Mouse (Mus musculus) forebrain, embryonic 12.5 days (tissue): ENCODE measurements around the gene Sos1. TPM values are rescaled to one million over a fixed set of nuclear protein-coding genes. Genes with fewer than 3 reads are reported as not detected.

Source experiments
- ATAC-seq: fragments of 200-750 bp; cut with Nextera tagmentation; 2 replicates; pipeline ENCODE4 v1.8.0; 2017; ENCODE audit warnings: moderate TSS enrichment; ENCODE audit not compliant: low FRiP score
- H3K27ac ChIP-seq: fragments of 300-500 bp; sonication (generic); 2 replicates; pipeline ENCODE4 v1.5.1; 2016; ENCODE audit warnings: mild to moderate bottlenecking
- H3K27me3 ChIP-seq: fragments of 300-500 bp; sonication (generic); 2 replicates; pipeline ENCODE4 v1.6.1; 2016; ENCODE audit warnings: mild to moderate bottlenecking
- H3K36me3 ChIP-seq: fragments of 300-500 bp; sonication (generic); replicated peaks from 2 replicates; pipeline ENCODE4 v1.6.1; 2016; ENCODE audit warnings: mild to moderate bottlenecking
- H3K4me1 ChIP-seq: fragments of 300-500 bp; sonication (generic); 2 replicates; pipeline ENCODE4 v1.6.1; 2016
- H3K4me2 ChIP-seq: fragments of 300-500 bp; sonication (generic); 2 replicates; pipeline ENCODE4 v1.6.1; 2016; ENCODE audit warnings: mild to moderate bottlenecking, moderate library complexity
- H3K4me3 ChIP-seq: fragments of 300-500 bp; sonication (generic); replicated peaks from 2 replicates; pipeline ENCODE4 v1.5.1; 2016; ENCODE audit warnings: mild to moderate bottlenecking
- H3K9ac ChIP-seq: fragments of 300-500 bp; sonication (generic); 2 replicates; pipeline ENCODE4 v1.6.1; 2016; ENCODE audit warnings: mild to moderate bottlenecking
- H3K9me3 ChIP-seq: fragments of 300-500 bp; sonication (generic); 2 replicates; pipeline ENCODE4 v1.6.1; 2016
- WGBS: fragments of 180-500 bp; shearing (Covaris S2); methylation state at CpG from one replicate; pipeline ENCODE4 v1.1.7; 2016; 5-methylcytosine and 5-hydroxymethylcytosine counted together
- polyA plus RNA-seq: library from polyadenylated mRNA; unstranded; fragments of >200 nt; fragmentation: Nextera tagmentation; extraction: Ambion mirVana; gene quantifications from 2 replicates; pipeline ENCODE4 v1.2.1, GENCODE M21; 2016

The Sos1 gene
- polyA plus RNA-seq, 1 experiment from 2014 or later: 8.0 TPM

DNA sequence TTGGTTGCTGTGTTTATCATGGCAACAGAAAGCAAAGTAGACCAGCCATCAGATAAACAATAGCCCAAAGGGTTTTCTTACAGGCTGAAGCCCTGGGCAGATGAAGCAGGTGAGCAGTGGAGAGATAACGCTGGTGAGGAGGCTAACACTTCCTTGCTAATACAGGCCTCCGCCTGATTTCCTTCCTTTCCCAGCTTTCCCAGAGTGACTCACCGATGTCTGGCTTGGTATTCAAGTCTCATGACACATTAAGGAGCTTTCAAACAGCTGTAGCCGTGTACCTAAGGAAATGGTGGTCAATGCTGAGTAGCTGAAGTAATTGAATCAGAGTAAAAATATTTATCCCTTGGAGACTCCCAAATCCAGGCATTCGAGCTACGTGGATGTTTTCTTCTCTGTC lies 25.5 kb upstream of the Sos1 start:
- Histone ChIP-seq H3K4me1 (no peaks in the 10 kb centered on the region), H3K27ac (no peak overlapping the region), H3K4me2 (no peak overlapping the region), H3K9me3 (no peaks in the 10 kb centered on the region), H3K9ac (no peak overlapping the region), H3K4me3 (no peak overlapping the region), H3K36me3 (no peaks in the 10 kb centered on the region), H3K27me3 (no peaks in the 10 kb centered on the region)
- no peak for ATAC-seq
- 91% methylated on average over 6 of the region's 6 CpGs for WGBS

GRCm38 (mm10) chr17:80505342-80505741 lies 25.1 kb upstream of the Sos1 start:
- 87% methylated on average over 4 of the region's 4 CpGs for WGBS
- H3K4me3 ChIP-seq: no peak overlapping the region

DNA sequence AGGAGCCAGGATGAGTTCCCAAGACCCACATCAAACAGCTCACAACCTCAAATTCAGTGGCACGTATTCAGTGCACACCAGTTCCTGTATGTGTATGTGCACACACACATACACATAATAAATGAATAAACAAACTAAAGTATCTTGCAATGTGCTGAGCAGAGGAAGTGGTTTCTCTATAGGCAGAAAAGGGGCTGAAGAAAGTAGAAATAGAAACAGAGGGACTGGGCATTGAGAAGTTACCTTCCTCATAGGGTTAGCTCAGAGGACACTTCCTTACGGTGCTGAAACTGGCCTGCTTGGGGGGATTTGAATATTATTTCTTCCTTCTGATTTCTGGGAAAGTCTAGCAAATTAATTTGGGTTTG lies 21.5 kb upstream of the Sos1 start:
- WGBS: 86% methylated on average over 2 of the region's 2 CpGs
- Histone ChIP-seq H3K4me3 (no peak overlapping the region), H3K4me2 (no peak overlapping the region), H3K9me3 (no peaks in the 10 kb centered on the region), H3K4me1 (no peaks in the 10 kb centered on the region), H3K9ac (no peak overlapping the region), H3K36me3 (no peaks in the 10 kb centered on the region), H3K27ac (no peak overlapping the region), H3K27me3 (no peaks in the 10 kb centered on the region)
- ATAC-seq: no peak

More at GRCm38 (mm10) chr17:80505342-80505741, 25.1 kb upstream of the Sos1 start:
- H3K27me3 ChIP-seq: no peaks in the 10 kb centered on the region
- no peaks in the 10 kb centered on the region for H3K4me1 ChIP-seq
- no peak overlapping the region for H3K9ac ChIP-seq
- ATAC-seq: no peak
- no peaks in the 10 kb centered on the region for H3K9me3 ChIP-seq
- no peaks in the 10 kb centered on the region for H3K36me3 ChIP-seq
- no peak overlapping the region for H3K4me2 ChIP-seq
- H3K27ac ChIP-seq: no peak overlapping the region

- Histone ChIP-seq H3K27me3 (no peaks in the 10 kb centered on the region), H3K4me3 (no peak overlapping the region), H3K36me3 (no peaks in the 10 kb centered on the region), H3K4me2 (no peak overlapping the region), H3K9ac (no peak overlapping the region), H3K4me1 (no peaks in the 10 kb centered on the region), H3K9me3 (no peaks in the 10 kb centered on the region), H3K27ac (no peak overlapping the region)
- 72% methylated on average over 5 of the region's 5 CpGs for WGBS
- ATAC-seq: no peak
Observed at GRCm38 (mm10) chr17:80501037-80501804, 21.0 kb upstream of the Sos1 start.

GRCm38 (mm10) chr17:80500025-80500424 lies 19.8 kb upstream of the Sos1 start:
- Histone ChIP-seq H3K36me3 (no peaks in the 10 kb centered on the region), H3K27ac (no peak overlapping the region), H3K4me2 (no peak overlapping the region), H3K9ac (no peak overlapping the region), H3K4me1 (no peaks in the 10 kb centered on the region), H3K9me3 (no peaks in the 10 kb centered on the region), H3K27me3 (no peaks in the 10 kb centered on the region), H3K4me3 (no peak overlapping the region)
- 82% methylated on average over 4 of the region's 4 CpGs for WGBS
- no peak for ATAC-seq

- no peaks in the 10 kb centered on the region for H3K4me1 ChIP-seq
- 67% methylated on average over 11 of the region's 11 CpGs for WGBS
- H3K27ac ChIP-seq: no peak overlapping the region
- no peak for ATAC-seq
- no peak overlapping the region for H3K9ac ChIP-seq
- H3K9me3 ChIP-seq: no peaks in the 10 kb centered on the region
- no peaks in the 10 kb centered on the region for H3K36me3 ChIP-seq
- H3K4me3 ChIP-seq: no peak overlapping the region
- no peaks in the 10 kb centered on the region for H3K27me3 ChIP-seq
- no peak overlapping the region for H3K4me2 ChIP-seq
Observed at GRCm38 (mm10) chr17:80498600-80499268, 18.5 kb upstream of the Sos1 start.

DNA sequence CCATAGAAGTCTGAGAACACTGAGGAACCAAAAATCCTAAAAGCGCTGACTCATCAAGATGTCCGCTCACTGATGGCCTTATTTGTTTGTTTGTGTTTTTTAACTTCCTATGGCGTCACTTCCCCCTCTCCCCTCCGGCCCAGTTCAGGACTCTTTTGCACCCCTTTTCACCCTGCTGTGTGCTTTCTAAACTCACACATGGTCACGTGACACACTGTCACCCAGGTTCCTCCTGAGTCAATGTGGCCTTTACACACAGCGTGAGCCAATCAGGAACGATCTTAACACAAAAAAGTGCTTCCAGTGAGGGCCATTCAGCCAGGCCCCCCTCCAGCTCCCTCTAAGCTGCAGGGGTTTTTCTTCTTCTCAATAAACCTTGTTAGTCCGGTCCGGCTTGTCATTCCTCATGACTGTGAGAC lies 16.9 kb upstream of the Sos1 start:
- ATAC-seq: no peak
- H3K9me3 ChIP-seq: no peaks in the 10 kb centered on the region
- no peak overlapping the region for H3K27ac ChIP-seq
- WGBS: 33% methylated on average over 9 of the region's 9 CpGs
- no peaks in the 10 kb centered on the region for H3K36me3 ChIP-seq
- H3K4me2 ChIP-seq: no peak overlapping the region
- H3K4me3 ChIP-seq: no peak overlapping the region
- H3K4me1 ChIP-seq: no peaks in the 10 kb centered on the region
- H3K27me3 ChIP-seq: no peaks in the 10 kb centered on the region
- H3K9ac ChIP-seq: no peak overlapping the region

GRCm38 (mm10) chr17:80496607-80497170 lies 16.4 kb upstream of the Sos1 start:
- Histone ChIP-seq H3K27me3 (no peaks in the 10 kb centered on the region), H3K36me3 (no peaks in the 10 kb centered on the region), H3K9ac (no peak overlapping the region), H3K27ac (no peak overlapping the region), H3K4me2 (no peak overlapping the region), H3K9me3 (no peaks in the 10 kb centered on the region), H3K4me1 (no peaks in the 10 kb centered on the region), H3K4me3 (no peak overlapping the region)
- WGBS: 87% methylated on average over 8 of the region's 8 CpGs
- no peak for ATAC-seq

- H3K36me3 ChIP-seq: no peaks in the 10 kb centered on the region
- H3K27me3 ChIP-seq: no peaks in the 10 kb centered on the region
- ATAC-seq: no peak
- no peak overlapping the region for H3K4me3 ChIP-seq
- WGBS: 79% methylated on average over 6 of the region's 6 CpGs
- no peak overlapping the region for H3K4me2 ChIP-seq
- no peaks in the 10 kb centered on the region for H3K4me1 ChIP-seq
- no peak overlapping the region for H3K9ac ChIP-seq
- H3K27ac ChIP-seq: no peak overlapping the region
- H3K9me3 ChIP-seq: no peaks in the 10 kb centered on the region
Observed at GRCm38 (mm10) chr17:80496185-80496584, 15.9 kb upstream of the Sos1 start.

GRCm38 (mm10) chr17:80493891-80494290 lies 13.6 kb upstream of the Sos1 start:
- H3K9ac ChIP-seq: no peak overlapping the region
- no peak overlapping the region for H3K27ac ChIP-seq
- H3K27me3 ChIP-seq: no peaks in the 10 kb centered on the region
- H3K4me3 ChIP-seq: no peak overlapping the region
- no peak for ATAC-seq
- 82% methylated on average over 1 of the region's 1 CpGs for WGBS
- no peaks in the 10 kb centered on the region for H3K36me3 ChIP-seq
- no peaks in the 10 kb centered on the region for H3K4me1 ChIP-seq
- no peak overlapping the region for H3K4me2 ChIP-seq
- no peaks in the 10 kb centered on the region for H3K9me3 ChIP-seq

- Histone ChIP-seq H3K36me3 (no peaks in the 10 kb centered on the region), H3K4me2 (no peak overlapping the region), H3K4me1 (no peaks in the 10 kb centered on the region), H3K9me3 (no peaks in the 10 kb centered on the region), H3K9ac (no peak overlapping the region), H3K4me3 (no peak overlapping the region), H3K27ac (no peak overlapping the region), H3K27me3 (no peaks in the 10 kb centered on the region)
- no peak for ATAC-seq
- 91% methylated on average over 4 of the region's 4 CpGs for WGBS
Observed at GRCm38 (mm10) chr17:80492811-80493210, 12.6 kb upstream of the Sos1 start.

DNA sequence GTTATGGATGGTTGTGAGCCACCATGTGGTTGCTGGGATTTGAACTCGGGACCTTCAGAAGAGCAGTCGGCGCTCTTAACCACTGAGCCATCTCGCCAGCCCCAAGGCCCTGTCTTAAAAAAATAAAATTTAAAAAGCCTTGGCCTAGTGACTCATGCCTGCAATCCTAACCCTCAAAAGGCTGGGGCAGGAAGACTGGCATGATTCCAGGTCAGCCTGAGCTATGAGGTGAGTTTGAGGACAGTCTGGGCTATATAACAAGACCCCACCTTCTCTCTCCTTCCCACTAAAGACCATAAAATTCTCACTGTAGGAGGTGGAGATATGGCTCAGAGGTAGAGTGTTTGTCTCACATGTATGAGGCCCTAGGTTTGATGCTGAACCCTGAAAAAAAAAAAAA lies 12.0 kb upstream of the Sos1 start:
- no peaks in the 10 kb centered on the region for H3K9me3 ChIP-seq
- no peak overlapping the region for H3K9ac ChIP-seq
- no peak for ATAC-seq
- H3K27me3 ChIP-seq: no peaks in the 10 kb centered on the region
- whole genome bisulfite sequencing: 96% methylated on average over 4 of the region's 4 CpGs
- H3K27ac ChIP-seq: no peak overlapping the region
- no peaks in the 10 kb centered on the region for H3K36me3 ChIP-seq
- H3K4me1 ChIP-seq: no peaks in the 10 kb centered on the region
- no peak overlapping the region for H3K4me2 ChIP-seq
- H3K4me3 ChIP-seq: no peak overlapping the region

DNA sequence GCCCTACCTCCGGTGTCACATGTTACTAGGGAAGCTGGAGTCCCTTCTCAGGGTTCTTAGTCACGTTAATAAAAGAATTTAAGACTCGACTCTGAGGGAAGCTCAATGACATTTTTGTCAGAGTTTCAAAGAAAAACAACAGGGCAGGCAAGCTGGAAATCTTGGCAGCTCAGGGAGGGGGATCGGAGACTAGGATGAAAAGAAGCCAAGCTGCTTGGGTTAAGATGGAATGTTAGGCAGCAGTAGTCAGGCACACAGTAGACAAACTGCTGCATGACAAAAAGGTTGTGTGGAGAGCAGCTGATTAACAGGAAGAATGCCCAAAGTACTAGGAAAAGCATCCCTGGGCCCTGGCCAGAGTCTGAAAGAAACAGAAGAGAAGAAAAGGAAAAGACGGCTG lies 9.9 kb upstream of the Sos1 start:
- Histone ChIP-seq H3K27ac (no peak overlapping the region), H3K9ac (no peak overlapping the region), H3K4me1 (no peaks in the 10 kb centered on the region), H3K36me3 (no peaks in the 10 kb centered on the region), H3K9me3 (no peaks in the 10 kb centered on the region), H3K4me2 (no peak overlapping the region), H3K4me3 (no peak overlapping the region), H3K27me3 (no peaks in the 10 kb centered on the region)
- WGBS: 66% methylated on average over 5 of the region's 5 CpGs
- no peak for ATAC-seq
